In the genomic region with DNA sequence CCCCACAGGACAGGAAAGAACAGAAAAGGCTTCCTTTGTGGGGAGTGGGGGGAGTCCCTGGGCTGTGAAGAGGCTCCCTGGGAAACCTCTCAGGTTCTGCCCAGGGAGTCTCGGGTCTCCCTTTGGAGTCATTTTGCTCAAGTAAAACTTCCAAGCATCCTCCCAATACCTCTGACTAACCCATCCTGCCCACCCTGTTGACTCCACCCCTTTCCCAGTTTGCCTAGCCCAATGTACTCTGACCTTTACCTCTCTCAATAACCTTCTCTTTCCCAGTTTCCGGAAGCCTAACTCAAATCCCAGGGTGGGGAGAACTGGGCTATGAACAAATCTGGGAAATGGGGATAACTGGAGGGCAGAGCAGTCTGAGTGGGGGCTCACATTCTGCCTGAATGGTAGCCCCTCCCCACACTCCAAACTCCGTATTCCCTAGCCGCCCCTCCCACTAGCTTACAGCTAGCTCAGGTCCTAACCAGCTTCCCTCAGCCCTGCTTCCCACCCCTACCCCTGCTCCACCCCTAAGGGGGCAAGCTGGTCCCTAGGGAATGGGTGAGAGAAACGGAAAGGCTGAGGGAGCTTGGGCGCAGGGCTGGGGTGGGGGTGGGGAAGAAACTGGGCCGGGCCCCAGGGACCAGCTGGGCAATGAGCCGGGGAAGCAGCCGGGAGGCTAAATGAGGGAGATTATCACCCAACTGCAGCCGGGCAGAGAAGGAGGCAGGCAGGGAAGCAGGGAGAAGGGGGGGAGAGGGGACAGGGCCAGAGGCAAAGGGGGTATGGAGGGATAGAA, we compare ENCODE assay signal across 9 mouse cellular contexts. TPM values are rescaled to one million over a fixed set of nuclear protein-coding genes. Genes with fewer than 3 reads are reported as not detected.
DNase-seq lines count a peak whose midpoint lies in the region; ATAC-seq and TF ChIP-seq lines count a peak whose summit lies in the region.
"Had no signal": no experiment of that assay in that cellular context is flagged by ENCODE, and none has a peak within 500 bp of the region (broad histone marks: within the 10 kb centered on the region; RNA-seq: fewer than 3 reads in every experiment).

No protein-coding gene starts in this region.

- no peak overlapping the region for H3K4me3 ChIP-seq in lung, embryonic 15.5 days
- no peak overlapping the region for H3K4me3 ChIP-seq in forebrain, embryonic 14.5 days (ENCODE audit: low read depth, low read length)
- H3K4me3 ChIP-seq in liver, adult 2 months (ENCODE audit: insufficient read depth, low read depth, low read length), result peak overlapping the region; percentile 11; the same call in 1 of the 2 replicates
- peak overlapping the region; percentile 47 for H3K4me3 ChIP-seq in small intestine, adult 2 months (ENCODE audit: low read depth, low read length)
- no peak overlapping the region for H3K4me3 ChIP-seq in left cerebral cortex, adult 2 months

- no peak for ATAC-seq in lung, embryonic 15.5 days (ENCODE audit: borderline replicate concordance, extremely low read depth, low FRiP score, low TSS enrichment)
- ATAC-seq in forebrain, embryonic 14.5 days, result peak; percentile 27
- no peak for ATAC-seq in CD4-positive, CD25-positive, alpha-beta regulatory T cell, adult 4 months

- peaks cover 79% of the 10 kb centered on the region for H3K27me3 ChIP-seq in lung, embryonic 15.5 days
- H3K27me3 ChIP-seq in forebrain, embryonic 14.5 days (replicated peaks; ENCODE audit: control insufficient read depth, insufficient read depth, low read length), result peaks cover 46% of the 10 kb centered on the region
- H3K27me3 ChIP-seq in liver, adult 2 months (ENCODE audit: control insufficient read depth, insufficient read depth, low read length), result peaks cover 17% of the 10 kb centered on the region
- peaks cover 54% of the 10 kb centered on the region for H3K27me3 ChIP-seq in small intestine, adult 2 months (ENCODE audit: control insufficient read depth, insufficient read depth, low read length)

- no peak overlapping the region for H3K27ac ChIP-seq in lung, embryonic 15.5 days
- peak overlapping the region; percentile 23; the same call in 1 of the 2 replicates for H3K27ac ChIP-seq in forebrain, embryonic 14.5 days (ENCODE audit: low read depth, low read length)
- H3K27ac ChIP-seq in liver, adult 2 months (replicated peaks; ENCODE audit: insufficient read depth, low read depth, low read length), result no peak overlapping the region
- H3K27ac ChIP-seq in small intestine, adult 2 months (ENCODE audit: insufficient read depth, low read depth, low read length), result no peak overlapping the region
- no peak overlapping the region for H3K27ac ChIP-seq in left cerebral cortex, adult 2 months

- H3K79me2 ChIP-seq in liver, adult 2 months (ENCODE audit: control insufficient read depth, insufficient read depth, low read length), result no peaks in the 10 kb centered on the region

- WGBS in lung, embryonic 15.5 days, result 4% methylated on average over 10 of the region's 10 CpGs
- 5% methylated on average over 10 of the region's 10 CpGs for WGBS in forebrain, embryonic 14.5 days
- WGBS in liver, adult 2 months, result 7% methylated on average over 10 of the region's 10 CpGs
- 4% methylated on average over 10 of the region's 10 CpGs for WGBS in small intestine, adult 2 months

- intact Hi-C loops in left cerebral cortex, adult 2 months (cut with DNase I), result no loop called here

- H3K9me3 ChIP-seq in lung, embryonic 15.5 days, result no peaks in the 10 kb centered on the region
- no peaks in the 10 kb centered on the region for H3K9me3 ChIP-seq in forebrain, embryonic 14.5 days (replicated peaks; ENCODE audit: control insufficient read depth, low read length)

- H3K36me3 ChIP-seq in lung, embryonic 15.5 days, result no peaks in the 10 kb centered on the region
- no peaks in the 10 kb centered on the region for H3K36me3 ChIP-seq in forebrain, embryonic 14.5 days (ENCODE audit: control insufficient read depth, insufficient read depth, low read length)
- H3K36me3 ChIP-seq in liver, adult 2 months (ENCODE audit: control insufficient read depth, insufficient read depth, low read length), result no peaks in the 10 kb centered on the region
- peaks cover 2% of the 10 kb centered on the region for H3K36me3 ChIP-seq in small intestine, adult 2 months (ENCODE audit: control insufficient read depth, insufficient read depth, low read length)

- no peak for TF ChIP-seq POLR2A in liver, adult 2 months (IDR thresholded peaks at IDR 0.05; ENCODE audit: extremely low read depth, insufficient read depth, low read length)
- no peak for TF ChIP-seq POLR2A in small intestine, adult 2 months (IDR thresholded peaks at IDR 0.05; ENCODE audit: low read depth, low read length)

- no peak overlapping the region for H3K9ac ChIP-seq in lung, embryonic 15.5 days
- H3K9ac ChIP-seq in forebrain, embryonic 14.5 days (ENCODE audit: low read length), result no peak overlapping the region
- 0 out of 2 replicates have a peak overlapping the region, but pooled peaks have one; percentile 15 for H3K9ac ChIP-seq in liver, adult 2 months (ENCODE audit: low read depth, low read length)

- H3K4me1 ChIP-seq in lung, embryonic 15.5 days, result peaks cover 77% of the 10 kb centered on the region
- H3K4me1 ChIP-seq in forebrain, embryonic 14.5 days (ENCODE audit: control insufficient read depth, insufficient read depth, low read length), result peaks cover 69% of the 10 kb centered on the region
- H3K4me1 ChIP-seq in liver, adult 2 months (ENCODE audit: control insufficient read depth, insufficient read depth, low read length), result peaks cover 3% of the 10 kb centered on the region; the same call in 1 of the 2 replicates
- H3K4me1 ChIP-seq in small intestine, adult 2 months (ENCODE audit: control insufficient read depth, insufficient read depth, insufficient read length, low read length), result peaks cover 8% of the 10 kb centered on the region

- H3K4me2 ChIP-seq in lung, embryonic 15.5 days, result peak overlapping the region; percentile 4; the same call in 1 of the 2 replicates
- peak overlapping the region; percentile 22 for H3K4me2 ChIP-seq in forebrain, embryonic 14.5 days (ENCODE audit: low read length)

- no peak for TF ChIP-seq CTCF in liver, adult 2 months (IDR thresholded peaks at IDR 0.05; ENCODE audit: low read depth, low read length)
- TF ChIP-seq CTCF in small intestine, adult 2 months (IDR thresholded peaks at IDR 0.05; ENCODE audit: extremely low read depth, insufficient read length, insufficient replicate concordance, low read depth, low read length), result no peak
- no peak for TF ChIP-seq CTCF in left cerebral cortex, adult 2 months (IDR thresholded peaks at IDR 0.05)

- no peak for DNase-seq in lung, postnatal 36 days
- peak; percentile 69 for DNase-seq in forebrain, embryonic 14.5 days (ENCODE audit: low spot score)
- DNase-seq in liver, adult 2 months (ENCODE audit: extremely low read depth, low read depth, low spot score), result peak; percentile 17
- DNase-seq in left cerebral cortex, adult 2 months (ENCODE audit: extremely low spot score in 1 of 2, low spot score in 2 of 2), result no peak
- no peak for DNase-seq in thymus, postnatal 14 days

RNA-seq across cellular contexts. Expression of a gene that starts 2.8 kb away (rescaled TPM):
- 0.26 and 0.30 TPM in 2 replicates for polyA plus RNA-seq in lung, embryonic 15.5 days (2015; fragmentation: Nextera tagmentation; extraction: Ambion mirVana)
- polyA plus RNA-seq in forebrain, embryonic 14.5 days (2014; fragmentation: Nextera tagmentation; extraction: Ambion mirVana), result 0.76 and 0.84 TPM in 2 replicates
- not detected in 2 replicates for total RNA-seq in liver, adult 2 months (2014; rRNA removed)
- not detected in 2 replicates for polyA plus RNA-seq in liver, adult 2 months (2012; rRNA removed)
- 0.05 TPM in 1 of 2 replicates, not detected in the other for polyA plus RNA-seq in small intestine, adult 2 months (2012; rRNA removed)
- not detected for polyA plus RNA-seq in CD4-positive, CD25-positive, alpha-beta regulatory T cell, adult 4 months (2017; shearing (Covaris generic))
- 10 to 100 TPM in 1 of 2 experiments, 1 to 10 TPM in 1; 8.7 to 13.2 TPM for total RNA-seq in left cerebral cortex, adult 2 months (2021)
- total RNA-seq: neutrophil, adult 5-6 weeks had no signal

RNA-seq across cellular contexts. Expression of a gene that starts 11.7 kb away (rescaled TPM):
- 80.3 and 88.5 TPM in 2 replicates for polyA plus RNA-seq in lung, embryonic 15.5 days (2015; fragmentation: Nextera tagmentation; extraction: Ambion mirVana)
- 72.4 and 76.0 TPM in 2 replicates for polyA plus RNA-seq in forebrain, embryonic 14.5 days (2014; fragmentation: Nextera tagmentation; extraction: Ambion mirVana)
- total RNA-seq in liver, adult 2 months (2014; rRNA removed), result 18.3 and 19.9 TPM in 2 replicates
- 49.8 and 86.4 TPM in 2 replicates for polyA plus RNA-seq in liver, adult 2 months (2012; rRNA removed)
- 121 and 187 TPM in 2 replicates for polyA plus RNA-seq in small intestine, adult 2 months (2012; rRNA removed)
- polyA plus RNA-seq in CD4-positive, CD25-positive, alpha-beta regulatory T cell, adult 4 months (2017; shearing (Covaris generic)), result 10 to 100 TPM; 57.0 to 91.3 TPM
- 10 to 100 TPM; 65.0 to 69.4 TPM for total RNA-seq in left cerebral cortex, adult 2 months (2021)

RNA-seq across cellular contexts. Expression of a gene that starts 31.6 kb away (rescaled TPM):
- 29.5 and 31.1 TPM in 2 replicates for polyA plus RNA-seq in lung, embryonic 15.5 days (2015; fragmentation: Nextera tagmentation; extraction: Ambion mirVana)
- 21.6 and 24.2 TPM in 2 replicates for polyA plus RNA-seq in forebrain, embryonic 14.5 days (2014; fragmentation: Nextera tagmentation; extraction: Ambion mirVana)
- total RNA-seq in liver, adult 2 months (2014; rRNA removed), result 1.4 and 1.9 TPM in 2 replicates
- 2.9 and 3.4 TPM in 2 replicates for polyA plus RNA-seq in liver, adult 2 months (2012; rRNA removed)
- polyA plus RNA-seq in small intestine, adult 2 months (2012; rRNA removed), result 29.8 and 40.2 TPM in 2 replicates
- 1 to 10 TPM; 5.2 to 5.6 TPM for polyA plus RNA-seq in CD4-positive, CD25-positive, alpha-beta regulatory T cell, adult 4 months (2017; shearing (Covaris generic))
- 10 to 100 TPM; 80.5 to 87.3 TPM for total RNA-seq in left cerebral cortex, adult 2 months (2021)

RNA-seq across cellular contexts. Expression of a gene that starts 31.9 kb away (rescaled TPM):
- polyA plus RNA-seq in lung, embryonic 15.5 days (2015; fragmentation: Nextera tagmentation; extraction: Ambion mirVana), result 0.65 and 0.82 TPM in 2 replicates
- 41.3 and 50.4 TPM in 2 replicates for polyA plus RNA-seq in forebrain, embryonic 14.5 days (2014; fragmentation: Nextera tagmentation; extraction: Ambion mirVana)
- total RNA-seq in liver, adult 2 months (2014; rRNA removed), result 0.55 TPM in 1 of 2 replicates, not detected in the other
- polyA plus RNA-seq in liver, adult 2 months (2012; rRNA removed), result 0.06 and 0.15 TPM in 2 replicates
- polyA plus RNA-seq in small intestine, adult 2 months (2012; rRNA removed), result 2.7 and 3.6 TPM in 2 replicates
- polyA plus RNA-seq in CD4-positive, CD25-positive, alpha-beta regulatory T cell, adult 4 months (2017; shearing (Covaris generic)), result not detected
- total RNA-seq in left cerebral cortex, adult 2 months (2021), result 100 to 1,000 TPM; 110 to 112 TPM

RNA-seq across cellular contexts. Expression of a gene that starts 58.8 kb away (rescaled TPM):
- polyA plus RNA-seq in lung, embryonic 15.5 days (2015; fragmentation: Nextera tagmentation; extraction: Ambion mirVana), result 74.0 and 77.9 TPM in 2 replicates
- 17.0 and 17.7 TPM in 2 replicates for polyA plus RNA-seq in forebrain, embryonic 14.5 days (2014; fragmentation: Nextera tagmentation; extraction: Ambion mirVana)
- total RNA-seq in liver, adult 2 months (2014; rRNA removed), result 0.65 and 1.5 TPM in 2 replicates
- polyA plus RNA-seq in liver, adult 2 months (2012; rRNA removed), result 0.51 and 1.3 TPM in 2 replicates
- polyA plus RNA-seq in small intestine, adult 2 months (2012; rRNA removed), result 4.3 and 6.3 TPM in 2 replicates
- polyA plus RNA-seq in CD4-positive, CD25-positive, alpha-beta regulatory T cell, adult 4 months (2017; shearing (Covaris generic)), result not detected
- total RNA-seq in left cerebral cortex, adult 2 months (2021), result 10 to 100 TPM; 29.3 to 29.8 TPM
- total RNA-seq: neutrophil, adult 5-6 weeks had no signal

Comparison
In these comparisons a context has a peak if more than half of its experiments do, and no peak if none do; other contexts are left out.
1. H3K4me3 ChIP-seq: peak in liver, adult 2 months (single experiment) and small intestine, adult 2 months (single experiment); none in lung, embryonic 15.5 days (single experiment), forebrain, embryonic 14.5 days (single experiment) and left cerebral cortex, adult 2 months (single experiment).
2. DNase-seq: peak in forebrain, embryonic 14.5 days (single experiment) and liver, adult 2 months (single experiment); none in lung, postnatal 36 days (single experiment), left cerebral cortex, adult 2 months (0 of 2) and thymus, postnatal 14 days (single experiment).